Mouse (Mus musculus): ENCODE data around the gene Tmem107. TPM values are rescaled to one million over a fixed set of nuclear protein-coding genes. Genes with fewer than 3 reads are reported as not detected.

Tmem107 gene
- polyA plus RNA-seq, 1 experiment from 2014 or later, result 41.0 TPM

DNA sequence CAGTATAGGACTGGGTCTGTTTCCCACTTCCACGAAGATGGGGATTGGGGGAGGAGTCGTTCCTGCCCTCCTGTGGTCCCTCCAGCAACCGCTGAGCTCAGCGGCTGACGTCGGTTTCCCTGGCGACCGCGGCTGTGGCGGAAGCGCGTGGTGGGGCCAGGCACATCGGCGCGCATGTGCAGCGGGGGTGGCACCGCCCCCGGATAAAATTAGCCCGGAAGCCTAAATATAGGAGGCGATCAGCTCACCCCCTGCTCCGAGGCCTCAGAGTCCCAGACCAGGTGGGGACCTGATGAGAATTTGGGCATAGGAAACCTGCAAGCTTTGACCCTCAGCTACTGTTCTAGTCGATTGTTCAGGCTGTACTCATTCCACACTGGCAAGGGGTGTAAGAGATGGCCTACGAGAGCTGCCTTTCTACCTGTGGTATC, 29.3 kb downstream of the Tmem107 start:
- H3K36me3 ChIP-seq, result peaks cover 43% of the 10 kb centered on the region
- peak overlapping the region; percentile 75 for H3K9ac ChIP-seq
- H3K27ac ChIP-seq, result peak overlapping the region; percentile 88
- 2% methylated on average over 23 of the region's 23 CpGs for WGBS
- peaks cover 61% of the 10 kb centered on the region for H3K4me1 ChIP-seq (replicated peaks)
- peak overlapping the region; percentile 97 for H3K4me2 ChIP-seq
- 0 out of 2 replicates have a peak, but pooled peaks cover 2% of the 10 kb centered on the region for H3K27me3 ChIP-seq
- no peaks in the 10 kb centered on the region for H3K9me3 ChIP-seq
- peak; percentile 25 for ATAC-seq (ENCODE audit: low FRiP score)
- peak overlapping the region; percentile 50 for H3K4me3 ChIP-seq

DNA sequence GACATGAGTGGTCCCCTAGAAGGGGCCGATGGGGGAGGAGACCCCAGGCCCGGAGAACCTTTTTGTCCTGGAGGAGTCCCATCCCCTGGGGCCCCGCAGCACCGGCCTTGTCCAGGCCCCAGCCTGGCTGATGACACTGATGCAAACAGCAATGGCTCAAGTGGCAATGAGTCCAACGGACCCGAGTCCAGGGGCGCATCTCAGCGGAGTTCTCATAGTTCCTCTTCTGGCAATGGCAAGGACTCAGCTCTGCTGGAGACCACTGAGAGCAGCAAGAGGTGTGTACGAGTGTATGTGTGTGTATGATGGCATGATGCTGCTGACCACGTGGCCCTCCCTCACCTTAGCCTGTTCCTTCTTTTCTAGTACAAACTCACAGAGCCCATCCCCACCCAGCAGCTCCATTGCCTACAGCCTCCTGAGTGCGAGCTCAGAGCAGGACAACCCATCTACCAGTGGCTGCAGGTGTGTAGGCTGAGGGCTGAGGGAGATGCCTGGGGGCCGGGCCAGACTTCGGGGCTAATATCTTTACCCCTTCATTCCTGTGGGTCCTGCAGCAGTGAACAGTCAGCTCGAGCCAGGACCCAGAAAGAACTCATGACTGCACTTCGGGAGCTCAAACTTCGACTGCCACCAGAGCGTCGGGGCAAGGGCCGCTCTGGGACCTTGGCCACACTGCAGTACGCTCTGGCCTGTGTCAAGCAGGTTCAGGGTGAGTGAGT, 30.2 kb downstream of the Tmem107 start:
- Histone ChIP-seq H3K4me3 (peak overlapping the region; percentile 50), H3K36me3 (peaks cover 52% of the 10 kb centered on the region), H3K27me3 (0 out of 2 replicates have a peak, but pooled peaks cover 2% of the 10 kb centered on the region), H3K4me2 (peak overlapping the region; percentile 97), H3K9ac (peak overlapping the region; percentile 75), H3K27ac (peak overlapping the region; percentile 88), H3K9me3 (no peaks in the 10 kb centered on the region), H3K4me1 (replicated peaks) (peaks cover 53% of the 10 kb centered on the region)
- 92% methylated on average over 20 of the region's 20 CpGs for WGBS
- no peak for ATAC-seq (ENCODE audit: low FRiP score)

DNA sequence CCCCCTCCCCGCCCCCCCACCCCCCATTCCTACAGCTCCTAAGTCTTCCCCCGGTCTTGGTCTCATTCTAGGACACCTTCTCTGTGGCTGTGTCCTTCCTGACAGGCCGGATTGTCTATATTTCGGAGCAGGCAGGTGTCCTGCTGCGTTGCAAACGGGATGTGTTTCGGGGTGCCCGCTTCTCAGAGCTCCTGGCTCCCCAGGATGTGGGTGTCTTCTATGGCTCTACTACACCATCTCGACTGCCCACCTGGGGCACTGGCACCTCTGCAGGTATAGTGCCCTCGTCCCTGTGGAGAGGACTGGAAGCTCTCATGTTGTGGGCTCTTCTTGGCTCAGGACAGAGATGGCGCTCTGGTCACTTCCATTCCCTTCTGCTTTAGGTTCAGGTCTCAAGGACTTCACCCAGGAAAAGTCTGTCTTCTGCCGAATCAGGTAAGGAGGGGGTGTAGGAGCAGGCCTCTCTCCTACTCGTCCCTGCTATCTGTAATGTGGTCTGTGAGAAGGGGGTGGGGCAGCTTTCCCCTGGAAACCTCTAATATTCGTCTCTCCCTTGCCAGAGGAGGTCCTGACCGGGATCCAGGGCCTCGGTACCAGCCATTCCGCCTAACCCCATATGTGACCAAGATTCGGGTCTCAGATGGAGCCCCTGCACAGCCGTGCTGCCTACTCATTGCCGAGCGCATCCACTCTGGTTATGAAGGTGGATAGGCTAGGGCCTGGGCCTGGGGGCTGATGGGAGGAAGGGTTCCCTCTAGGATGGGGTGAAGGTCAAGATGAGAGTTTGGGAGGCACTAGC, 31.2 kb downstream of the Tmem107 start:
- Histone ChIP-seq H3K27ac (no peak overlapping the region), H3K9me3 (no peaks in the 10 kb centered on the region), H3K4me1 (replicated peaks) (peaks cover 44% of the 10 kb centered on the region), H3K9ac (no peak overlapping the region), H3K4me3 (no peak overlapping the region), H3K36me3 (peaks cover 62% of the 10 kb centered on the region), H3K27me3 (no peaks in the 10 kb centered on the region), H3K4me2 (no peak overlapping the region)
- ATAC-seq (ENCODE audit: low FRiP score), result no peak
- 91% methylated on average over 21 of the region's 21 CpGs for WGBS

DNA sequence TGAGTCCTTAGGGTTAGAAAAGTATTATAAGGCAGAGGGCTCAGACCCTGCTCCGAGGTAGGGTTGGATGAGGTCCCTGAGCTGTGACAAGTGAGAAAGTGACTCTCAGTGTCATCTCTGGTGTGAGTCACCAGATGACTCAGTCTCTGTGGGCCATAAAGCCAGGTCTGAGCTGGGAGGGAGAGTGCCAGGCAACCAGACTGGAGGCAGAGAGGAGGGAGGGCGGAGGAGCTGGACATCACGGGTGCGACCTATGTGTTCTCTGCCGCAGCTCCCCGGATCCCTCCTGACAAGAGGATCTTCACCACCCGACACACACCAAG, 31.8 kb downstream of the Tmem107 start:
- ATAC-seq (ENCODE audit: low FRiP score), result no peak
- H3K4me2 ChIP-seq, result no peak overlapping the region
- 96% methylated on average over 7 of the region's 7 CpGs for WGBS
- no peaks in the 10 kb centered on the region for H3K9me3 ChIP-seq
- H3K36me3 ChIP-seq, result peaks cover 68% of the 10 kb centered on the region
- H3K4me1 ChIP-seq (replicated peaks), result peaks cover 39% of the 10 kb centered on the region
- H3K27ac ChIP-seq, result no peak overlapping the region
- H3K27me3 ChIP-seq, result no peaks in the 10 kb centered on the region
- H3K4me3 ChIP-seq, result no peak overlapping the region
- H3K9ac ChIP-seq, result no peak overlapping the region

DNA sequence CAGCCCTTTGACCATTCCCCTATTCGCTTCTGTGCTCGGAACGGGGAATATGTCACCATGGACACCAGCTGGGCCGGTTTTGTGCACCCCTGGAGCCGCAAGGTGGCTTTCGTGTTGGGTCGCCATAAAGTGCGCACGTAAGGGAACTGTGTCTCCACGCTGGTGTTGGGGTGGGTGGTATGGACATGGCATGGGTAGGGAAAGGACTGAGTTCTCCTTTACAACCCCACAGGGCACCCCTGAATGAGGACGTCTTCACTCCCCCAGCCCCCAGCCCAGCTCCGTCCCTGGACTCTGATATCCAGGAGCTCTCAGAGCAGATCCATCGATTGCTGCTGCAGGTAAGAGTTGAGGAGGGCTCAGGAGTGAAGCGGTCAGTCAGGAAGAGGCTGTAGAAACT, 32.5 kb downstream of the Tmem107 start:
- Histone ChIP-seq H3K4me1 (replicated peaks) (peaks cover 31% of the 10 kb centered on the region), H3K9me3 (no peaks in the 10 kb centered on the region), H3K27ac (no peak overlapping the region), H3K9ac (no peak overlapping the region), H3K27me3 (no peaks in the 10 kb centered on the region), H3K4me2 (no peak overlapping the region), H3K36me3 (peaks cover 75% of the 10 kb centered on the region), H3K4me3 (no peak overlapping the region)
- WGBS, result 96% methylated on average over 14 of the region's 14 CpGs
- ATAC-seq (ENCODE audit: low FRiP score), result no peak

DNA sequence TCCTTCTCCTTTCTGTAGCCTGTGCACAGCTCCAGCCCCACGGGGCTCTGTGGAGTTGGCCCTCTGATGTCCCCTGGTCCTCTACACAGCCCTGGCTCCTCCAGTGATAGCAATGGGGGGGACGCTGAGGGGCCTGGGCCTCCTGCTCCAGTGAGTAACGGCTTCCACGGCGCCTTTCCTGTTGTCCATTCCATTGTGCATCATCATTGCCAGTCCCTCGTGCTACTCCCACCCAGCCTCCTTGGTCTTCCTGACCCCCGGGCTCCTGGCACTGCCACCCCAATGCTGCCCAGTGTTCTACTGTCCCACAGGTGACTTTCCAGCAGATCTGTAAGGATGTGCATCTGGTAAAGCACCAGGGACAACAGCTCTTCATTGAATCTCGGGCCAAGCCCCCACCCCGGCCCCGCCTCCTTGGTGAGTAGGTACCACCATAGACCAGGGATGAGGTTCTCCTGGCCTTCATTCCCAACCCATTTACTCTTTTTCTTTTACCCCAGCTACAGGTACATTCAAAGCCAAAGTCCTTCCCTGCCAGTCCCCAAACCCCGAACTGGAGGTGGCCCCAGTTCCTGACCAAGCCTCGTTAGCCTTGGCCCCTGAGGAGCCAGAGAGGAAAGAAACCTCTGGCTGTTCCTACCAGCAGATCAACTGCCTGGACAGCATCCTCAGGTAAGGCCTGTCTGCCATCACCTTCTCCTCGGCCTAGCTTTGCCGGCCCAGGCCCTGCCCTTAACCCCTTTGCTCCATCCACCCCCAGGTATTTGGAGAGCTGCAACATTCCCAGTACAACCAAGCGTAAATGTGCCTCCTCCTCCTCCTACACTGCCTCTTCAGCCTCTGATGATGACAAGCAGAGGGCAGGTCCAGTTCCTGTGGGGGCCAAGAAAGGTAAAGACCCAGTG, 33.2 kb downstream of the Tmem107 start:
- Histone ChIP-seq H3K27ac (no peak overlapping the region), H3K9me3 (no peaks in the 10 kb centered on the region), H3K4me1 (replicated peaks) (peaks cover 24% of the 10 kb centered on the region), H3K36me3 (peaks cover 82% of the 10 kb centered on the region), H3K27me3 (no peaks in the 10 kb centered on the region), H3K4me3 (no peak overlapping the region), H3K4me2 (no peak overlapping the region), H3K9ac (0 out of 2 replicates have a peak overlapping the region, but pooled peaks have one; percentile 3)
- ATAC-seq (ENCODE audit: low FRiP score), result no peak
- WGBS, result 94% methylated on average over 15 of the region's 15 CpGs

DNA sequence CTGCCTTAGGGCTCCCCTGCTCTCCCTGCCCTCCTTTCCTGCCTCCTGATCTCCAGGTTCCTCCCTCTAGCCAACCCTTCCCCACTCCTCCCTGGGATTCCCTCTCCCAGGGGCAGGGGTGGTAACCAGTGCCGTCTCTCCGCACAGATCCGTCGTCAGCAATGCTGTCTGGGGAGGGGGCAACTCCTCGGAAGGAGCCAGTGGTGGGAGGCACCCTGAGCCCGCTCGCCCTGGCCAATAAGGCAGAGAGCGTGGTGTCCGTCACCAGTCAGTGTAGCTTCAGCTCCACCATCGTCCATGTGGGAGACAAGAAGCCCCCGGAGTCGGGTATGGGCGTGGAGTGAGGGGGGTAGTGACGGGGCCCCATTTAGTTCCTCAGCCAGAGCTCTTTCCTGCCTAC, 33.9 kb downstream of the Tmem107 start:
- peaks cover 17% of the 10 kb centered on the region for H3K4me1 ChIP-seq (replicated peaks)
- no peaks in the 10 kb centered on the region for H3K27me3 ChIP-seq
- H3K27ac ChIP-seq, result no peak overlapping the region
- no peaks in the 10 kb centered on the region for H3K9me3 ChIP-seq
- H3K4me2 ChIP-seq, result no peak overlapping the region
- 95% methylated on average over 14 of the region's 14 CpGs for WGBS
- H3K36me3 ChIP-seq, result peaks cover 89% of the 10 kb centered on the region
- no peak for ATAC-seq (ENCODE audit: low FRiP score)
- no peak overlapping the region for H3K4me3 ChIP-seq
- H3K9ac ChIP-seq, result 0 out of 2 replicates have a peak overlapping the region, but pooled peaks have one; percentile 3

DNA sequence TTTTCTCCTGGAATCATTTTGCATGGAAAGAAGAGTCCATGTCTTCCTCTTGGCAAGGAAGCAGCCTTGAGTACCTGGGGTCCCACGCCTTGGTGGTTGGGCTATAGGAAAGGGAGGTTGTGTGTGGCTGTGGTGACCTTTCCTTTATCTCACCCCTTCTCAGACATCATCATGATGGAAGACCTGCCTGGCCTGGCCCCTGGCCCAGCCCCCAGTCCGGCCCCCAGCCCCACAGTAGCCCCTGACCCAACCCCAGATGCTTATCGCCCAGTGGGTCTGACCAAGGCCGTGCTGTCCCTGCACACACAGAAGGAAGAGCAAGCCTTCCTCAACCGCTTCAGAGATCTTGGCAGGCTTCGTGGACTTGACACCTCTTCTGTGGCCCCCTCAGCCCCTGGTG, 34.6 kb downstream of the Tmem107 start:
- Histone ChIP-seq H3K27me3 (no peaks in the 10 kb centered on the region), H3K4me3 (no peak overlapping the region), H3K9ac (0 out of 2 replicates have a peak overlapping the region, but pooled peaks have one; percentile 24), H3K36me3 (peaks cover 90% of the 10 kb centered on the region), H3K4me2 (no peak overlapping the region), H3K9me3 (no peaks in the 10 kb centered on the region), H3K27ac (no peak overlapping the region), H3K4me1 (replicated peaks) (peaks cover 10% of the 10 kb centered on the region)
- ATAC-seq (ENCODE audit: low FRiP score), result no peak
- WGBS, result 88% methylated on average over 6 of the region's 6 CpGs

DNA sequence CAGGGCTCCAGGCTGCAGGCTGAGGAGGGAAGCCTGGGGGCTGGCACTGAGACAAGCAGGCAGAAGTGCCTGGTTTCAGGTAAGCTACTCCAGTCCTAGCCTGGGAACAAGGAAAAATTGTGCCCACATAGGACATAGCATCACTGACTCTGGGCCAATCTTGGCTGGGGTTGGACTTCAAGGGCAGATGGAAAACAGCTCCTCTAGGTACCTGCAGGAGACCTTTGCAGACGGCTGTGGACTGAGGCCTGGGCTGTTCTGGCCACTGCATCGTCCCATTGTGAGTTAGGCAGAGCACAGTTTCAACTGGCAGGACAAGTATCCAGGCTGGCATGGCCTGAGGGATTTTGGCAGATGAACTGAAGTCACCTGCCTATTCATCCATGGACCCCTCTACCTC, 35.2 kb downstream of the Tmem107 start:
- no peaks in the 10 kb centered on the region for H3K9me3 ChIP-seq
- H3K4me3 ChIP-seq, result no peak overlapping the region
- no peak overlapping the region for H3K4me2 ChIP-seq
- H3K9ac ChIP-seq, result peak overlapping the region; percentile 24; the same call in 1 of the 2 replicates
- WGBS, result 84% methylated on average over 2 of the region's 2 CpGs
- no peak for ATAC-seq (ENCODE audit: low FRiP score)
- peaks cover 88% of the 10 kb centered on the region for H3K36me3 ChIP-seq
- no peak overlapping the region for H3K27ac ChIP-seq
- H3K4me1 ChIP-seq (replicated peaks), result peaks cover 4% of the 10 kb centered on the region
- no peaks in the 10 kb centered on the region for H3K27me3 ChIP-seq

DNA sequence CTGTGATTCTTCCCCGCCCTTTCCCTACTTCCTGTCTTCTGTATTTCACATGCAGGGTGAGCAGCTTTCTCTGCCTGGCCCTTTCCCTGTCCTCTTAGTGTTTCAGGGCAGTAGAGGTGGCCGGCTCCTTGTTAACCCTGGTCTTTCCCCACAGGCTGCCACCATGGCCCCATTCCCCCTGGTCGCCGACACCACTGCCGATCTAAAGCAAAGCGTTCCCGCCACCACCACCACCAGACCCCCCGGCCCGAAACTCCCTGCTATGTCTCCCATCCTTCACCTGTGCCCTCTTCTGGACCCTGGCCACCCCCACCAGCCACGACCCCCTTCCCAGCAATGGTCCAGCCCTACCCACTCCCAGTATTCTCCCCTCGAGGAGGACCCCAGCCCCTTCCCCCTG, 35.7 kb downstream of the Tmem107 start:
- ATAC-seq (ENCODE audit: low FRiP score), result no peak
- Histone ChIP-seq H3K9ac (peak overlapping the region; percentile 24; the same call in 1 of the 2 replicates), H3K27me3 (no peaks in the 10 kb centered on the region), H3K4me1 (replicated peaks) (peaks cover 4% of the 10 kb centered on the region), H3K9me3 (no peaks in the 10 kb centered on the region), H3K36me3 (peaks cover 83% of the 10 kb centered on the region), H3K27ac (no peak overlapping the region), H3K4me2 (no peak overlapping the region), H3K4me3 (no peak overlapping the region)
- 98% methylated on average over 11 of the region's 11 CpGs for WGBS

DNA sequence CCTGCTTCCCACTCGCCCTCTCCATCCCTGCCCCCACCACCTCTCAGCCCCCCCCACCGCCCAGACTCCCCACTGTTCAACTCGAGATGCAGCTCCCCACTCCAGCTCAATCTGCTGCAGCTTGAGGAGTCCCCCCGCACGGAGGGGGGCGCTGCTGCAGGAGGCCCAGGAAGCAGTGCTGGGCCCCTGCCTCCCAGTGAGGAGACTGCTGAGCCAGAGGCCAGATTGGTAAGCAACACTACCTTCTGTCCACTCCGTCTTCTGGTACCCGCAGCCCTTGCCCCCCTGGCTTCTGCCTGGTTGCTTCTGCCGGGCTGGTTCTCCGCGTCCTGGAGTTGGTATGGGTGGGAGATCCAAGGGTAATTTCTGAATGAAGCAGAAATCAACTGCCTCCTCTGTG, 36.2 kb downstream of the Tmem107 start:
- peaks cover 77% of the 10 kb centered on the region for H3K36me3 ChIP-seq
- H3K4me2 ChIP-seq, result no peak overlapping the region
- H3K4me3 ChIP-seq, result no peak overlapping the region
- H3K9ac ChIP-seq, result no peak overlapping the region
- peaks cover 9% of the 10 kb centered on the region for H3K4me1 ChIP-seq (replicated peaks)
- no peak overlapping the region for H3K27ac ChIP-seq
- 0 out of 2 replicates have a peak, but pooled peaks cover 2% of the 10 kb centered on the region for H3K27me3 ChIP-seq
- ATAC-seq (ENCODE audit: low FRiP score), result no peak
- H3K9me3 ChIP-seq, result no peaks in the 10 kb centered on the region
- WGBS, result 87% methylated on average over 11 of the region's 11 CpGs

DNA sequence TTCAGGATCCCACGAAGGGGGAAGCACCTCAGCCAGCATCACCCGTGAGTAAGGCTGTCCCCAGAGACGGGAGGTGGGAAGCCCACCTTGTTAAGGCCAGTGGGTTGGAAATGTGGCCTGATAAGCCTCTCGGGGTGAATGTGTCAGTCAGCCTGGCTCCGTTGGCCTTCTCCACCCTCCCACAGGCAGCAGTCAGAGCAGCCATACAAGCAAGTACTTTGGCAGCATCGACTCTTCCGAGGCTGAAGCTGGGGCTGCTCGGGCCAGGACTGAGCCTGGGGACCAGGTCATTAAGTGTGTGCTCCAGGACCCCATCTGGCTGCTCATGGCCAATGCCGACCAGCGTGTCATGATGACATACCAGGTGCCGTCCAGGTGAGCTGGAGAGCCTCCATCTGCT, 37.1 kb downstream of the Tmem107 start:
- H3K27me3 ChIP-seq, result peaks cover 11% of the 10 kb centered on the region; the same call in 1 of the 2 replicates
- no peak overlapping the region for H3K27ac ChIP-seq
- H3K9ac ChIP-seq, result no peak overlapping the region
- ATAC-seq (ENCODE audit: low FRiP score), result no peak
- no peak overlapping the region for H3K4me2 ChIP-seq
- H3K36me3 ChIP-seq, result peaks cover 69% of the 10 kb centered on the region
- WGBS, result 93% methylated on average over 11 of the region's 11 CpGs
- no peak overlapping the region for H3K4me3 ChIP-seq
- H3K9me3 ChIP-seq, result no peaks in the 10 kb centered on the region
- H3K4me1 ChIP-seq (replicated peaks), result peaks cover 11% of the 10 kb centered on the region

Data from hindbrain, embryonic 13.5 days (tissue).